Mouse (Mus musculus) spleen, adult 12 weeks (tissue): ENCODE data around the gene Meis3.

Experiments
- DNase-seq: peaks from one replicate; pipeline ENCODE4 v3.0.0; 2022; ENCODE audit warnings: low spot score

The Meis3 gene

GRCm38 (mm10) chr7:16213196-16213595, 38.3 kb downstream of the Meis3 start:
- DNase-seq = no peak

- no peak for DNase-seq
Measured at GRCm38 (mm10) chr7:16213986-16214385, 39.1 kb downstream of the Meis3 start.

- peak; percentile 97 for DNase-seq
Measured at GRCm38 (mm10) chr7:16221582-16222272, 46.8 kb downstream of the Meis3 start, which contains the start of gene Dhx34. TSS of gene Dhx34 (minus strand) at chr7:16222037.

- no peak for DNase-seq
Measured at GRCm38 (mm10) chr7:16229869-16230268, 55.0 kb downstream of the Meis3 start.
